20 mouse cellular contexts compared by ENCODE assay signal in genomic region chr5:50216956-50217355, GRCm38 (mm10).
DNase-seq lines count a peak whose midpoint lies in the region; ATAC-seq lines count a peak whose summit lies in the region.
"Had no signal": no experiment of that assay in that cellular context is flagged by ENCODE, and none has a peak within 500 bp of the region (broad histone marks: within the 10 kb centered on the region; RNA-seq: fewer than 3 reads in every experiment).

No protein-coding gene starts in this region.

- no peaks in the 10 kb centered on the region for H3K27me3 ChIP-seq in liver, embryonic 16.5 days (ENCODE audit: control insufficient read depth, insufficient read depth, low read depth, low read length)
- H3K27me3 ChIP-seq: liver, embryonic 15.5 days; midbrain, embryonic 12.5 days; neural tube, embryonic 13.5 days had no signal

- no peaks in the 10 kb centered on the region for H3K9me3 ChIP-seq in liver, embryonic 16.5 days (replicated peaks; ENCODE audit: control insufficient read depth, low read length)
- H3K9me3 ChIP-seq: embryonic facial prominence, embryonic 12.5 days; liver, embryonic 15.5 days; midbrain, embryonic 12.5 days; neural tube, embryonic 13.5 days had no signal

- H3K4me3 ChIP-seq in liver, embryonic 16.5 days (ENCODE audit: low read depth, low read length) = no peak overlapping the region
- H3K4me3 ChIP-seq: embryonic facial prominence, embryonic 12.5 days; liver, embryonic 15.5 days; midbrain, embryonic 12.5 days; neural tube, embryonic 13.5 days had no signal

- H3K9ac ChIP-seq in liver, embryonic 16.5 days (ENCODE audit: low read depth, low read length) = no peak overlapping the region
- H3K9ac ChIP-seq: embryonic facial prominence, embryonic 12.5 days; forebrain, postnatal 0 days; liver, embryonic 15.5 days; midbrain, embryonic 12.5 days; neural tube, embryonic 13.5 days had no signal

- no peaks in the 10 kb centered on the region; the same call in 1 of the 2 replicates for H3K4me1 ChIP-seq in liver, embryonic 16.5 days (ENCODE audit: control insufficient read depth, low read depth, low read length)
- H3K4me1 ChIP-seq: embryonic facial prominence, embryonic 12.5 days; midbrain, embryonic 12.5 days; neural tube, embryonic 13.5 days had no signal

- no peak overlapping the region for H3K27ac ChIP-seq in liver, embryonic 16.5 days (ENCODE audit: low read length)
- H3K27ac ChIP-seq: embryonic facial prominence, embryonic 12.5 days; liver, embryonic 15.5 days; midbrain, embryonic 12.5 days; neural tube, embryonic 13.5 days had no signal

- ATAC-seq in liver, embryonic 16.5 days (ENCODE audit: low read depth) = peak; percentile 21; the same call in 1 of the 2 replicates
- ATAC-seq: forebrain, postnatal 0 days; inflammation-experienced regulatory T-cells, adult 6 months had no signal

- peak; percentile 7 for DNase-seq in 416B (ENCODE audit: low read depth)
- peak; percentile 29 for DNase-seq in kidney, adult 18-20 months
- DNase-seq in kidney, postnatal 14 days = peak; percentile 29
- DNase-seq in left cerebral cortex, adult 11 months (ENCODE audit: low spot score) = no peak
- no peak for DNase-seq in layer of hippocampus, adult 11-12 months (ENCODE audit: low spot score)
- DNase-seq in left cerebral cortex, postnatal 14 days (ENCODE audit: low spot score in 2 of 2) = no peak
- no peak for DNase-seq in heart, postnatal 10 days
- DNase-seq: adrenal gland, postnatal 10 days; cerebellum, adult 18-20 months; forebrain, postnatal 0 days; layer of hippocampus, postnatal 36 days; left cerebral cortex, postnatal 4 days; right cerebral cortex, postnatal 25 days; thymus, adult 18-20 months had no signal

- H3K4me2 ChIP-seq in liver, embryonic 16.5 days (ENCODE audit: low read depth, low read length) = no peak overlapping the region
- H3K4me2 ChIP-seq: embryonic facial prominence, embryonic 12.5 days; liver, embryonic 15.5 days; midbrain, embryonic 12.5 days; neural tube, embryonic 13.5 days had no signal

- no peaks in the 10 kb centered on the region for H3K36me3 ChIP-seq in liver, embryonic 16.5 days (ENCODE audit: control insufficient read depth, insufficient read depth)
- H3K36me3 ChIP-seq: embryonic facial prominence, embryonic 12.5 days; liver, embryonic 15.5 days; midbrain, embryonic 12.5 days; neural tube, embryonic 13.5 days had no signal

- 29% methylated on average over 4 of the region's 4 CpGs for WGBS in liver, embryonic 16.5 days (ENCODE audit: insufficient replicate concordance)

- intact Hi-C loops in left cerebral cortex, postnatal 14 days (cut with DNase I) = loop anchor here (5.0 to 10.0 kb wide), 3 partner anchors 162 to 842 kb away; partner anchors contain the start of gene Adgra3
- intact Hi-C loops in heart, postnatal 10 days (cut with DNase I) = loop anchor here (1.0 to 10.0 kb wide), 3 partner anchors 162 to 847 kb away; partner anchors contain the start of gene Adgra3

Comparison
In these comparisons a context has a peak if more than half of its experiments do, and no peak if none do; other contexts are left out.
1. DNase-seq: peak in 416B (single experiment), kidney, adult 18-20 months (single experiment) and kidney, postnatal 14 days (single experiment); none in left cerebral cortex, adult 11 months (single experiment), layer of hippocampus, adult 11-12 months (single experiment), left cerebral cortex, postnatal 14 days (0 of 2) and heart, postnatal 10 days (0 of 2).